Mouse (Mus musculus): ENCODE measurements at regions not wholly inside any gene's neighbourhood (a gene's known extent, or its start where the extent isn't known, plus 50 kb on each side); places are given as distances from the start of the nearest gene placed in this dataset.
"Not testable (repeated sequence)": the region's sequence is repeated elsewhere in the genome, so short reads cannot be mapped to it uniquely, and the experiment has no call there.

- no peak for DNase-seq (ENCODE audit: low read depth, low spot score)
Observed at GRCm38 (mm10) chr15:87818566-87818965, 274.5 kb downstream of the Fam19a5 start.

GRCm38 (mm10) chr15:87842097-87842496, 298.0 kb downstream of the Fam19a5 start:
- DNase-seq (ENCODE audit: low read depth, low spot score) = no peak

GRCm38 (mm10) chr15:87859069-87859468, 315.0 kb downstream of the Fam19a5 start:
- no peak for DNase-seq (ENCODE audit: low read depth, low spot score)

GRCm38 (mm10) chr15:87876286-87876899, 332.3 kb downstream of the Fam19a5 start:
- no peak for DNase-seq (ENCODE audit: low read depth, low spot score)

- DNase-seq (ENCODE audit: low read depth, low spot score) = no peak
Observed at GRCm38 (mm10) chr15:87890903-87891302, 346.8 kb downstream of the Fam19a5 start.

- DNase-seq (ENCODE audit: low read depth, low spot score) = not testable (repeated sequence)
Observed at GRCm38 (mm10) chr15:87894866-87895265, 350.8 kb downstream of the Fam19a5 start.

- no peak for DNase-seq (ENCODE audit: low read depth, low spot score)
Observed at GRCm38 (mm10) chr15:87898655-87899054, 354.6 kb downstream of the Fam19a5 start.

- DNase-seq (ENCODE audit: low read depth, low spot score) = no peak
Observed at GRCm38 (mm10) chr15:87904436-87904835, 360.3 kb downstream of the Fam19a5 start.

GRCm38 (mm10) chr15:87906310-87906709, 362.2 kb downstream of the Fam19a5 start:
- DNase-seq (ENCODE audit: low read depth, low spot score) = no peak

GRCm38 (mm10) chr15:87922091-87922490, 378.0 kb downstream of the Fam19a5 start:
- DNase-seq (ENCODE audit: low read depth, low spot score) = no peak

GRCm38 (mm10) chr15:87922781-87923446, 378.8 kb downstream of the Fam19a5 start:
- DNase-seq (ENCODE audit: low read depth, low spot score) = no peak

GRCm38 (mm10) chr15:87923906-87924305, 379.8 kb downstream of the Fam19a5 start:
- DNase-seq (ENCODE audit: low read depth, low spot score) = no peak

- no peak for DNase-seq (ENCODE audit: low read depth, low spot score)
Observed at GRCm38 (mm10) chr15:87936041-87936440, 391.9 kb downstream of the Fam19a5 start.

GRCm38 (mm10) chr15:87940837-87941236, 396.7 kb downstream of the Fam19a5 start:
- DNase-seq (ENCODE audit: low read depth, low spot score) = no peak

GRCm38 (mm10) chr15:87952531-87952930, 408.4 kb downstream of the Fam19a5 start:
- DNase-seq (ENCODE audit: low read depth, low spot score) = no peak

- no peak for DNase-seq (ENCODE audit: low read depth, low spot score)
Observed at GRCm38 (mm10) chr15:87955685-87956256, 411.7 kb downstream of the Fam19a5 start.

GRCm38 (mm10) chr15:87958866-87959265, 414.8 kb downstream of the Fam19a5 start:
- DNase-seq (ENCODE audit: low read depth, low spot score) = no peak

- DNase-seq (ENCODE audit: low read depth, low spot score) = no peak
Observed at GRCm38 (mm10) chr15:87972641-87973040, 428.5 kb downstream of the Fam19a5 start.

- no peak for DNase-seq (ENCODE audit: low read depth, low spot score)
Observed at GRCm38 (mm10) chr15:87987322-87987985, 443.4 kb downstream of the Fam19a5 start.

- DNase-seq (ENCODE audit: low read depth, low spot score) = no peak
Observed at GRCm38 (mm10) chr15:87994546-87994945, 450.4 kb downstream of the Fam19a5 start.

- DNase-seq (ENCODE audit: low read depth, low spot score) = no peak
Observed at GRCm38 (mm10) chr15:88017076-88017475, 473.0 kb downstream of the Fam19a5 start.

GRCm38 (mm10) chr15:88032751-88033150, 488.7 kb downstream of the Fam19a5 start:
- no peak for DNase-seq (ENCODE audit: low read depth, low spot score)
